Mouse (Mus musculus): ENCODE measurements at regions not wholly inside any gene's neighbourhood (a gene's known extent, or its start where the extent isn't known, plus 50 kb on each side); places are given as distances from the start of the nearest gene placed in this dataset.

GRCm38 (mm10) chr1:190042197-190042596 lies 120.0 kb upstream of the Smyd2 start:
- TF ChIP-seq CTCF (conservative IDR thresholded peaks at IDR 0.05; ENCODE audit: insufficient read depth, insufficient read length, low read depth, low read length) = no peak
- no peak for TF ChIP-seq POLR2A (IDR thresholded peaks at IDR 0.05; ENCODE audit: low read depth, low read length)

All from kidney, adult 2 months (tissue).